Mouse (Mus musculus): ENCODE measurements around the gene Mfsd11. TPM values are rescaled to one million over a fixed set of nuclear protein-coding genes. Genes with fewer than 3 reads are reported as not detected.

The Mfsd11 gene
- polyA plus RNA-seq, 1 experiment from 2014 or later, result 48.0 TPM

Other genes starting within 250 kb of the Mfsd11 start
- gene Rhbdf2, start 225.4 kb upstream of the Mfsd11 start, polyA plus RNA-seq (2015; fragmentation: Nextera tagmentation; extraction: Ambion mirVana), result 7.1 and 8.2 TPM in 2 replicates
- 1.9 and 2.6 TPM in 2 replicates for gene Prcd, start 198.9 kb upstream of the Mfsd11 start, polyA plus RNA-seq (2015; fragmentation: Nextera tagmentation; extraction: Ambion mirVana)
- 20.1 and 22.2 TPM in 2 replicates for gene Cygb, start 198.1 kb upstream of the Mfsd11 start, polyA plus RNA-seq (2015; fragmentation: Nextera tagmentation; extraction: Ambion mirVana)
- gene St6galnac1, start 76.9 kb upstream of the Mfsd11 start, polyA plus RNA-seq (2015; fragmentation: Nextera tagmentation; extraction: Ambion mirVana), result not detected in 2 replicates
- gene Mxra7, start 24.4 kb upstream of the Mfsd11 start, polyA plus RNA-seq (2015; fragmentation: Nextera tagmentation; extraction: Ambion mirVana), result 17.1 and 18.6 TPM in 2 replicates
- 70.4 and 76.0 TPM in 2 replicates for gene Mettl23, start 9.2 kb upstream of the Mfsd11 start, polyA plus RNA-seq (2015; fragmentation: Nextera tagmentation; extraction: Ambion mirVana)
- gene Jmjd6, start 9.0 kb upstream of the Mfsd11 start, polyA plus RNA-seq (2015; fragmentation: Nextera tagmentation; extraction: Ambion mirVana), result 83.4 and 86.0 TPM in 2 replicates
- 596 and 658 TPM in 2 replicates for gene Srsf2, start 654 bp downstream of the Mfsd11 start, polyA plus RNA-seq (2015; fragmentation: Nextera tagmentation; extraction: Ambion mirVana)
- gene Mgat5b, start 66.4 kb downstream of the Mfsd11 start, polyA plus RNA-seq (2015; fragmentation: Nextera tagmentation; extraction: Ambion mirVana), result 0.88 and 1.2 TPM in 2 replicates